Mouse (Mus musculus): ENCODE data around the gene Gnat2.

DNA sequence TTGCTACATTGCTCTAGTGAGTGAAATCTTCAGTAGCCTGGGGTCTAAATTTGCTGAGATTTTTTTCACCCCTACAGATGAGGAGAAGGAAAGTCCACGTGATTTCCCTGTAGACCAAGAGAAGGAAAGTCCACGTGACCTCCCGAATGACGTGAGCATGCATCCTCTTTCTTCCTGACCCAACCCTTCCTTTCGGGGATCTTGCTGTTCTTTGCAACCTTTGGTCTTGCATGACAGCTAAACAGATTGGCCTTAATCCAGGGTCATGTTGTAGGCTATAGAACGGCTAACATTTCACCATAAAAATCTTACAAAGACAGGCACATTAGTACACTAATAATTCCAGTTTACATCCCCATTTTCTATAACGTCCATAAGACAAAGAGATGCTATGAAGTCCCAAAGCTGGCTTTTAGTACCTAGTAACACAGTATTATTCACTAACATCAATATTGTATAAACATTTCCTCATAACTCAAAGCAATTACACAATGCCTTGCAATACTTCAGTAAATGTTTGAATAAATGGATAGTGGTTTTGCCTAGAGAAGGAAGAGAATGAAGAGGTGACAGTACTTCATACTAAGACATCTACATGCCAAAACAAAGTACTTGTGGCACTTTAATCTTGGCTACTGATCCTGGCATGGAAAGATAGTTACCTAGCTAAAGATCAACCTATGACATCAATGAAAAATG lies 21.2 kb downstream of the Gnat2 start:
- TF ChIP-seq EP300 (IDR thresholded peaks at IDR 0.05; ENCODE audit: insufficient read depth, low read depth, low read length) (no peak), CTCF (IDR thresholded peaks at IDR 0.05; ENCODE audit: low read depth, low read length) (no peak)

Data from ES-Bruce4 (cell line).